Mouse (Mus musculus): Measurements from ENCODE around the gene Lix1. TPM values are rescaled to one million over a fixed set of nuclear protein-coding genes. Genes with fewer than 3 reads are reported as not detected.

The Lix1 gene
- polyA plus RNA-seq, 1 experiment from 2014 or later = 10.2 TPM

DNA sequence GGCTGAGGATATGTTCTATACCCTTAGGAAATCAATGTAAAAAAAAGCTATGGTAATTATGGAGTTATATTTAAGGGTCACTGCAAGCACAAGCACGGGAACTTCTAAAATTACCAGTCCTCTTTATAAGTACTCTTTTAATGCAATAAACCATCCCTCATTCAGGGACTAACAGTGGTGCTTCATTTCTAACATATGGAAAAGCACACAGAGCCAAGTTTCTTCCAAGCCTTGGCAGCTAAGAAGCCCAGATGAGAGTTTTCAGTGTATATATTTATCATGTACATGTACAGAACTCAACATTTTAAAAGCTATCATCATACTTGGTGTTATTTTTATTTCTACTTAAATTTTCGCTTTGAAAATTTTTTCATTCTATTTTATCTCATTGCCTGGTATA, 26.4 kb downstream of the Lix1 start:
- Histone ChIP-seq H3K36me3 (ENCODE audit: control insufficient read depth, insufficient read depth, low read length) (no peaks in the 10 kb centered on the region), H3K27ac (ENCODE audit: low read length) (no peak overlapping the region), H3K9me3 (replicated peaks; ENCODE audit: control insufficient read depth, low read length, poor library complexity, severe bottlenecking) (no peaks in the 10 kb centered on the region), H3K4me2 (ENCODE audit: low read length) (no peak overlapping the region), H3K27me3 (ENCODE audit: control insufficient read depth, insufficient read depth, low read depth, low read length) (no peaks in the 10 kb centered on the region), H3K4me3 (ENCODE audit: low read depth, low read length) (no peak overlapping the region), H3K9ac (ENCODE audit: low read depth, low read length) (no peak overlapping the region), H3K4me1 (ENCODE audit: control insufficient read depth, insufficient read depth, low read length) (no peaks in the 10 kb centered on the region)
- ATAC-seq = no peak
- 91% methylated on average over 2 of the region's 2 CpGs for WGBS

- Histone ChIP-seq H3K4me2 (ENCODE audit: low read length) (no peak overlapping the region), H3K4me3 (ENCODE audit: low read depth, low read length) (no peak overlapping the region), H3K27me3 (ENCODE audit: control insufficient read depth, insufficient read depth, low read depth, low read length) (no peaks in the 10 kb centered on the region), H3K9me3 (replicated peaks; ENCODE audit: control insufficient read depth, low read length, poor library complexity, severe bottlenecking) (no peaks in the 10 kb centered on the region), H3K9ac (ENCODE audit: low read depth, low read length) (no peak overlapping the region), H3K36me3 (ENCODE audit: control insufficient read depth, insufficient read depth, low read length) (no peaks in the 10 kb centered on the region), H3K27ac (ENCODE audit: low read length) (no peak overlapping the region), H3K4me1 (ENCODE audit: control insufficient read depth, insufficient read depth, low read length) (no peaks in the 10 kb centered on the region)
- WGBS = 31% methylated on average over 4 of the region's 4 CpGs
- ATAC-seq = no peak
Measured at GRCm38 (mm10) chr17:17433679-17434078, 31.2 kb downstream of the Lix1 start.

- Histone ChIP-seq H3K4me2 (ENCODE audit: low read length) (no peak overlapping the region), H3K9me3 (replicated peaks; ENCODE audit: control insufficient read depth, low read length, poor library complexity, severe bottlenecking) (no peaks in the 10 kb centered on the region), H3K9ac (ENCODE audit: low read depth, low read length) (no peak overlapping the region), H3K4me3 (ENCODE audit: low read depth, low read length) (no peak overlapping the region), H3K36me3 (ENCODE audit: control insufficient read depth, insufficient read depth, low read length) (no peaks in the 10 kb centered on the region), H3K4me1 (ENCODE audit: control insufficient read depth, insufficient read depth, low read length) (0 out of 2 replicates have a peak, but pooled peaks cover 2% of the 10 kb centered on the region), H3K27ac (ENCODE audit: low read length) (no peak overlapping the region), H3K27me3 (ENCODE audit: control insufficient read depth, insufficient read depth, low read depth, low read length) (no peaks in the 10 kb centered on the region)
- no peak for ATAC-seq
Measured at GRCm38 (mm10) chr17:17438576-17439191, 36.2 kb downstream of the Lix1 start.

- H3K9me3 ChIP-seq (replicated peaks; ENCODE audit: control insufficient read depth, low read length, poor library complexity, severe bottlenecking) = no peaks in the 10 kb centered on the region
- H3K27me3 ChIP-seq (ENCODE audit: control insufficient read depth, insufficient read depth, low read depth, low read length) = no peaks in the 10 kb centered on the region
- H3K27ac ChIP-seq (ENCODE audit: low read length) = no peak overlapping the region
- 0 out of 2 replicates have a peak, but pooled peaks cover 2% of the 10 kb centered on the region for H3K4me1 ChIP-seq (ENCODE audit: control insufficient read depth, insufficient read depth, low read length)
- no peak overlapping the region for H3K4me2 ChIP-seq (ENCODE audit: low read length)
- WGBS = 24% methylated on average over 4 of the region's 4 CpGs
- no peaks in the 10 kb centered on the region for H3K36me3 ChIP-seq (ENCODE audit: control insufficient read depth, insufficient read depth, low read length)
- H3K9ac ChIP-seq (ENCODE audit: low read depth, low read length) = no peak overlapping the region
- no peak overlapping the region for H3K4me3 ChIP-seq (ENCODE audit: low read depth, low read length)
- ATAC-seq = peak; percentile 66; the same call in 1 of the 2 replicates
Measured at GRCm38 (mm10) chr17:17441876-17442498, 39.5 kb downstream of the Lix1 start.

GRCm38 (mm10) chr17:17444297-17444886, 41.9 kb downstream of the Lix1 start:
- H3K4me3 ChIP-seq (ENCODE audit: low read depth, low read length) = no peak overlapping the region
- H3K9ac ChIP-seq (ENCODE audit: low read depth, low read length) = no peak overlapping the region
- H3K27me3 ChIP-seq (ENCODE audit: control insufficient read depth, insufficient read depth, low read depth, low read length) = no peaks in the 10 kb centered on the region
- peaks cover 11% of the 10 kb centered on the region for H3K4me1 ChIP-seq (ENCODE audit: control insufficient read depth, insufficient read depth, low read length)
- H3K36me3 ChIP-seq (ENCODE audit: control insufficient read depth, insufficient read depth, low read length) = no peaks in the 10 kb centered on the region
- no peak overlapping the region for H3K4me2 ChIP-seq (ENCODE audit: low read length)
- no peak for ATAC-seq
- H3K27ac ChIP-seq (ENCODE audit: low read length) = no peak overlapping the region
- H3K9me3 ChIP-seq (replicated peaks; ENCODE audit: control insufficient read depth, low read length, poor library complexity, severe bottlenecking) = no peaks in the 10 kb centered on the region
- WGBS = 89% methylated on average over 3 of the region's 3 CpGs

- H3K4me2 ChIP-seq (ENCODE audit: low read length) = no peak overlapping the region
- H3K4me3 ChIP-seq (ENCODE audit: low read depth, low read length) = no peak overlapping the region
- no peak for ATAC-seq
- H3K9ac ChIP-seq (ENCODE audit: low read depth, low read length) = no peak overlapping the region
- H3K4me1 ChIP-seq (ENCODE audit: control insufficient read depth, insufficient read depth, low read length) = peaks cover 14% of the 10 kb centered on the region
- H3K9me3 ChIP-seq (replicated peaks; ENCODE audit: control insufficient read depth, low read length, poor library complexity, severe bottlenecking) = no peaks in the 10 kb centered on the region
- WGBS = 95% methylated on average over 3 of the region's 3 CpGs
- H3K27me3 ChIP-seq (ENCODE audit: control insufficient read depth, insufficient read depth, low read depth, low read length) = no peaks in the 10 kb centered on the region
- no peak overlapping the region for H3K27ac ChIP-seq (ENCODE audit: low read length)
- no peaks in the 10 kb centered on the region for H3K36me3 ChIP-seq (ENCODE audit: control insufficient read depth, insufficient read depth, low read length)
Measured at GRCm38 (mm10) chr17:17446683-17447082, 44.2 kb downstream of the Lix1 start.

DNA sequence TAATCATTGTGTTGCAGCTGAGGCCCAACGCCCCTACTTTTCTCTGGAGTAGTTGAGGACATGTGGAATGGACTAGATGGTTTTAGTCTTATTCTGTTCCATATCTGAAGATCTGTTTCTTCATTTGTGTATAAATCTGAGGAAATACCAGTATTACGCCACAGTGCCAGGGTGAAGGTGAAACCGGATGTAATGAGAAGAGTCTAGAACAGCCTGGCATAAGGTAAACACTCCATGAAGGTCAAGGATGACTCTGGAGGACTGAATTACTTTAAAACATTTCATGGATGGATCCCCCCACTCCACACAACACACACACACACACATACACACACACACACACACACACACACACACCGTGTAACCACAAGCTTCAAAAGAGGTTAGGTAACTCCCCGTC, 45.3 kb downstream of the Lix1 start:
- no peaks in the 10 kb centered on the region for H3K36me3 ChIP-seq (ENCODE audit: control insufficient read depth, insufficient read depth, low read length)
- H3K4me3 ChIP-seq (ENCODE audit: low read depth, low read length) = no peak overlapping the region
- no peaks in the 10 kb centered on the region for H3K27me3 ChIP-seq (ENCODE audit: control insufficient read depth, insufficient read depth, low read depth, low read length)
- no peaks in the 10 kb centered on the region for H3K9me3 ChIP-seq (replicated peaks; ENCODE audit: control insufficient read depth, low read length, poor library complexity, severe bottlenecking)
- no peak overlapping the region for H3K27ac ChIP-seq (ENCODE audit: low read length)
- no peak overlapping the region for H3K4me2 ChIP-seq (ENCODE audit: low read length)
- WGBS = 78% methylated on average over 5 of the region's 5 CpGs
- H3K9ac ChIP-seq (ENCODE audit: low read depth, low read length) = no peak overlapping the region
- peaks cover 12% of the 10 kb centered on the region for H3K4me1 ChIP-seq (ENCODE audit: control insufficient read depth, insufficient read depth, low read length)
- ATAC-seq = peak; percentile 34; the same call in 1 of the 2 replicates

- H3K9me3 ChIP-seq (replicated peaks; ENCODE audit: control insufficient read depth, low read length, poor library complexity, severe bottlenecking) = no peaks in the 10 kb centered on the region
- no peaks in the 10 kb centered on the region for H3K36me3 ChIP-seq (ENCODE audit: control insufficient read depth, insufficient read depth, low read length)
- peak overlapping the region; percentile 71 for H3K9ac ChIP-seq (ENCODE audit: low read depth, low read length)
- peak; percentile 89 for ATAC-seq
- 2% methylated on average over 17 of the region's 17 CpGs for whole genome bisulfite sequencing
- no peaks in the 10 kb centered on the region for H3K27me3 ChIP-seq (ENCODE audit: control insufficient read depth, insufficient read depth, low read depth, low read length)
- H3K27ac ChIP-seq (ENCODE audit: low read length) = peak overlapping the region; percentile 81
- H3K4me3 ChIP-seq (ENCODE audit: low read depth, low read length) = peak overlapping the region; percentile 48
- H3K4me1 ChIP-seq (ENCODE audit: control insufficient read depth, insufficient read depth, low read length) = peaks cover 12% of the 10 kb centered on the region
- peak overlapping the region; percentile 71 for H3K4me2 ChIP-seq (ENCODE audit: low read length)
Measured at GRCm38 (mm10) chr17:17448737-17449440, 46.4 kb downstream of the Lix1 start.

DNA sequence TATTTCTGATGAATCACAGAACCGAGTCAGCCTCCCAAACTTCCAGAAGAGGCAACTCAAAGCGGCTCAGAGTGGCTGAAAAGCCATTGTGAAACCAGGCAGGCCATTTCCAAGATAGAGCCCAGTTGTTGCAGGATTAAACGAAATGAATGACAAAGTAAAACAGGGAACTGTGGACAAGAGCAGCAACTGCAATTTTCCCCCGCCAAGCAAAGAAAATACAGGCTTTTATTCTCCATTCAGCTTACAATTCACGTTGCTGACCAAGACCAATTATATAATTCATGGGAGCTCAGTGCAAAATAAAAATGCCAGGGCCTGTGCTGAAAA, 46.9 kb downstream of the Lix1 start:
- peak overlapping the region; percentile 71 for H3K4me2 ChIP-seq (ENCODE audit: low read length)
- H3K9ac ChIP-seq (ENCODE audit: low read depth, low read length) = peak overlapping the region; percentile 71
- peak overlapping the region; percentile 81 for H3K27ac ChIP-seq (ENCODE audit: low read length)
- H3K4me3 ChIP-seq (ENCODE audit: low read depth, low read length) = peak overlapping the region; percentile 48
- peak; percentile 56 for ATAC-seq
- no peaks in the 10 kb centered on the region for H3K9me3 ChIP-seq (replicated peaks; ENCODE audit: control insufficient read depth, low read length, poor library complexity, severe bottlenecking)
- H3K36me3 ChIP-seq (ENCODE audit: control insufficient read depth, insufficient read depth, low read length) = no peaks in the 10 kb centered on the region
- 2% methylated on average over 5 of the region's 5 CpGs for WGBS
- peaks cover 12% of the 10 kb centered on the region for H3K4me1 ChIP-seq (ENCODE audit: control insufficient read depth, insufficient read depth, low read length)
- H3K27me3 ChIP-seq (ENCODE audit: control insufficient read depth, insufficient read depth, low read depth, low read length) = no peaks in the 10 kb centered on the region

All from midbrain, embryonic 16.5 days (tissue).